Mouse (Mus musculus): ENCODE measurements at regions not wholly inside any gene's neighbourhood (a gene's known extent, or its start where the extent isn't known, plus 50 kb on each side); places are given as distances from the start of the nearest gene placed in this dataset.
"Not testable (repeated sequence)": the region's sequence is repeated elsewhere in the genome, so short reads cannot be mapped to it uniquely, and the experiment has no call there.

- no peak for DNase-seq (ENCODE audit: extremely low read depth, low read depth, low spot score)
Measured at GRCm38 (mm10) chr3:149087488-149087887, 97.1 kb upstream of the Adgrl2 start.

- DNase-seq (ENCODE audit: extremely low read depth, low read depth, low spot score): no peak
Measured at GRCm38 (mm10) chr3:149086704-149087103, 96.3 kb upstream of the Adgrl2 start.

- no peak for DNase-seq (ENCODE audit: extremely low read depth, low read depth, low spot score)
Measured at GRCm38 (mm10) chr3:149086086-149086485, 95.7 kb upstream of the Adgrl2 start.

- DNase-seq (ENCODE audit: extremely low read depth, low read depth, low spot score): no peak
Measured at GRCm38 (mm10) chr3:149084861-149085598, 94.7 kb upstream of the Adgrl2 start.

- DNase-seq (ENCODE audit: extremely low read depth, low read depth, low spot score): peak; percentile 98
Measured at GRCm38 (mm10) chr3:149083391-149083790, 93.0 kb upstream of the Adgrl2 start.

GRCm38 (mm10) chr3:149078881-149079280 is 88.5 kb upstream of the Adgrl2 start:
- DNase-seq (ENCODE audit: extremely low read depth, low read depth, low spot score): no peak

- peak; percentile 59 for DNase-seq (ENCODE audit: extremely low read depth, low read depth, low spot score)
Measured at GRCm38 (mm10) chr3:149076928-149077551, 86.7 kb upstream of the Adgrl2 start.

GRCm38 (mm10) chr3:149075488-149075851 is 85.1 kb upstream of the Adgrl2 start:
- DNase-seq (ENCODE audit: extremely low read depth, low read depth, low spot score): no peak

GRCm38 (mm10) chr3:149074658-149075487 is 84.5 kb upstream of the Adgrl2 start:
- no peak for DNase-seq (ENCODE audit: extremely low read depth, low read depth, low spot score)

- no peak for DNase-seq (ENCODE audit: extremely low read depth, low read depth, low spot score)
Measured at GRCm38 (mm10) chr3:149070201-149070600, 79.8 kb upstream of the Adgrl2 start.

- no peak for DNase-seq (ENCODE audit: extremely low read depth, low read depth, low spot score)
Measured at GRCm38 (mm10) chr3:149069436-149069835, 79.1 kb upstream of the Adgrl2 start.

- DNase-seq (ENCODE audit: extremely low read depth, low read depth, low spot score): no peak
Measured at GRCm38 (mm10) chr3:149068821-149069220, 78.5 kb upstream of the Adgrl2 start.

GRCm38 (mm10) chr3:149067758-149068157 is 77.4 kb upstream of the Adgrl2 start:
- no peak for DNase-seq (ENCODE audit: extremely low read depth, low read depth, low spot score)

- no peak for DNase-seq (ENCODE audit: extremely low read depth, low read depth, low spot score)
Measured at GRCm38 (mm10) chr3:149055077-149055476, 64.7 kb upstream of the Adgrl2 start.

- not testable (repeated sequence) for DNase-seq (ENCODE audit: extremely low read depth, low read depth, low spot score)
Measured at GRCm38 (mm10) chr3:149052295-149052902, 62.0 kb upstream of the Adgrl2 start.

GRCm38 (mm10) chr3:149045343-149045742 is 55.0 kb upstream of the Adgrl2 start:
- DNase-seq (ENCODE audit: extremely low read depth, low read depth, low spot score): no peak

GRCm38 (mm10) chr3:149043901-149044300 is 53.5 kb upstream of the Adgrl2 start:
- DNase-seq (ENCODE audit: extremely low read depth, low read depth, low spot score): no peak

- DNase-seq (ENCODE audit: extremely low read depth, low read depth, low spot score): no peak
Measured at GRCm38 (mm10) chr3:149042527-149042926, 52.2 kb upstream of the Adgrl2 start.

GRCm38 (mm10) chr3:149041188-149041587 is 50.8 kb upstream of the Adgrl2 start:
- DNase-seq (ENCODE audit: extremely low read depth, low read depth, low spot score): no peak
